Mouse (Mus musculus) C2C12 (cell line): ENCODE data around the gene Gpr4. TPM values are rescaled to one million over a fixed set of nuclear protein-coding genes. Genes with fewer than 3 reads are reported as not detected.

ENCODE experiments used
- H3K27me3 ChIP-seq: one replicate; pipeline ENCODE4 v1.6.1; 2011; ENCODE audit not compliant: control insufficient read depth, insufficient read depth, insufficient read length
- H3K36me3 ChIP-seq: one replicate; pipeline ENCODE4 v1.6.1; 2011; ENCODE audit not compliant: control insufficient read depth, insufficient read depth
- H3K4me3 ChIP-seq: one replicate; pipeline ENCODE4 v1.5.1; 2011; ENCODE audit warnings: mild to moderate bottlenecking, control low read depth; ENCODE audit not compliant: poor library complexity, insufficient read depth, severe bottlenecking
- H3K79me2 ChIP-seq: one replicate; pipeline ENCODE4 v1.6.1; 2011; ENCODE audit not compliant: control insufficient read depth, insufficient read depth
- H3K79me3 ChIP-seq: one replicate; pipeline ENCODE4 v1.6.1; 2011; ENCODE audit warnings: low read depth, control low read depth
- H3ac ChIP-seq: one replicate; pipeline ENCODE3; 2011; ENCODE audit warnings: low read depth; ENCODE audit not compliant: control insufficient read depth, insufficient read length
- CEBPB ChIP-seq: IDR thresholded peaks from one replicate; pipeline ENCODE4 v1.6.1; 2011; ENCODE audit warnings: low read depth, mild to moderate bottlenecking, control low read depth, moderate library complexity
- CTCF ChIP-seq: IDR thresholded peaks from one replicate; pipeline ENCODE4 v1.5.1; 2011; ENCODE audit not compliant: control insufficient read depth, insufficient read depth, insufficient read length
- FOSL1 ChIP-seq: IDR thresholded peaks from one replicate; pipeline ENCODE4 v1.8.0; 2011; ENCODE audit warnings: mild to moderate bottlenecking, low read length; ENCODE audit not compliant: poor library complexity, insufficient read depth, severe bottlenecking
- MAX ChIP-seq: IDR thresholded peaks from one replicate; pipeline ENCODE4 v1.6.1; 2011; ENCODE audit warnings: mild to moderate bottlenecking, control low read depth
- MYOD1 ChIP-seq: IDR thresholded peaks from one replicate; pipeline ENCODE4 v1.6.1; 2011; ENCODE audit warnings: low read depth; ENCODE audit not compliant: control insufficient read depth, insufficient read length
- MYOG ChIP-seq: IDR thresholded peaks from one replicate; pipeline ENCODE4 v1.6.1; 2011; ENCODE audit not compliant: control insufficient read depth, insufficient read length; ENCODE audit errors: extremely low read depth
- USF1 ChIP-seq: IDR thresholded peaks from one replicate; pipeline ENCODE4 v1.6.1; 2011; ENCODE audit warnings: low read depth, mild to moderate bottlenecking, control low read depth, moderate library complexity
- polyA plus RNA-seq: library from polyadenylated mRNA; unstranded; fragments of >200 nt; fragmentation: generic; extraction: Trizol; gene quantifications from one replicate; pipeline ENCODE4 v1.2.1, GENCODE M21; 2012; ENCODE audit warnings: missing spikeins

Gpr4 gene
- polyA plus RNA-seq, 1 experiment: 0.05 TPM

- Histone ChIP-seq H3K79me2 (no peaks in the 10 kb centered on the region), H3K27me3 (no peaks in the 10 kb centered on the region), H3ac (no peak overlapping the region), H3K4me3 (no peak overlapping the region), H3K79me3 (peaks cover 1% of the 10 kb centered on the region), H3K36me3 (peaks cover 20% of the 10 kb centered on the region)
- TF ChIP-seq CEBPB (peak; percentile 5), MYOG (no peak)
Measured at GRCm38 (mm10) chr7:19257390-19258022, 45.2 kb downstream of the Gpr4 start.

- no peaks in the 10 kb centered on the region for H3K79me2 ChIP-seq
- no peak overlapping the region for H3ac ChIP-seq
- H3K27me3 ChIP-seq: no peaks in the 10 kb centered on the region
- peaks cover 1% of the 10 kb centered on the region for H3K79me3 ChIP-seq
- H3K36me3 ChIP-seq: peaks cover 20% of the 10 kb centered on the region
- TF ChIP-seq CEBPB: no peak
- no peak for TF ChIP-seq CTCF
- no peak for TF ChIP-seq MYOD1
- no peak for TF ChIP-seq MAX
- no peak for TF ChIP-seq USF1
- TF ChIP-seq MYOG: no peak
- no peak for TF ChIP-seq FOSL1
- no peak overlapping the region for H3K4me3 ChIP-seq
Measured at GRCm38 (mm10) chr7:19258336-19258735, 46.0 kb downstream of the Gpr4 start.

- H3K79me3 ChIP-seq: peaks cover 37% of the 10 kb centered on the region
- H3K79me2 ChIP-seq: peaks cover 59% of the 10 kb centered on the region
- H3K4me3 ChIP-seq: no peak overlapping the region
- H3K36me3 ChIP-seq: peaks cover 27% of the 10 kb centered on the region
- no peaks in the 10 kb centered on the region for H3K27me3 ChIP-seq
- TF ChIP-seq MYOD1: peak; percentile 72
- TF ChIP-seq MAX: no peak
- no peak overlapping the region for H3ac ChIP-seq
Measured at GRCm38 (mm10) chr7:19265147-19265546, 52.8 kb downstream of the Gpr4 start.

GRCm38 (mm10) chr7:19265928-19266822 is 53.8 kb downstream of the Gpr4 start:
- H3K27me3 ChIP-seq: no peaks in the 10 kb centered on the region
- H3K36me3 ChIP-seq: peaks cover 27% of the 10 kb centered on the region
- H3K79me2 ChIP-seq: peaks cover 69% of the 10 kb centered on the region
- TF ChIP-seq CEBPB (no peak), CTCF (no peak), MYOG (no peak), FOSL1 (no peak), MYOD1 (no peak), USF1 (no peak)
- H3K4me3 ChIP-seq: no peak overlapping the region
- H3ac ChIP-seq: peak overlapping the region; percentile 37
- peaks cover 42% of the 10 kb centered on the region for H3K79me3 ChIP-seq

GRCm38 (mm10) chr7:19267051-19267450 is 54.7 kb downstream of the Gpr4 start:
- peaks cover 27% of the 10 kb centered on the region for H3K36me3 ChIP-seq
- TF ChIP-seq MYOG (no peak), FOSL1 (no peak)
- peaks cover 42% of the 10 kb centered on the region for H3K79me3 ChIP-seq
- no peak overlapping the region for H3ac ChIP-seq
- no peaks in the 10 kb centered on the region for H3K27me3 ChIP-seq
- no peak overlapping the region for H3K4me3 ChIP-seq
- peaks cover 74% of the 10 kb centered on the region for H3K79me2 ChIP-seq

- H3K79me3 ChIP-seq: peaks cover 42% of the 10 kb centered on the region
- peaks cover 74% of the 10 kb centered on the region for H3K79me2 ChIP-seq
- H3K4me3 ChIP-seq: peak overlapping the region; percentile 74
- H3K36me3 ChIP-seq: peaks cover 20% of the 10 kb centered on the region
- TF ChIP-seq MYOG (no peak), MAX (no peak), CTCF (no peak), MYOD1 (no peak), USF1 (no peak), FOSL1 (no peak), CEBPB (no peak)
- peak overlapping the region; percentile 70 for H3ac ChIP-seq
- H3K27me3 ChIP-seq: no peaks in the 10 kb centered on the region
Measured at GRCm38 (mm10) chr7:19268993-19269681, 56.8 kb downstream of the Gpr4 start.
